Mouse (Mus musculus): ENCODE data around the gene Saa1. TPM values are rescaled to one million over a fixed set of nuclear protein-coding genes. Genes with fewer than 3 reads are reported as not detected.
"Not testable (repeated sequence)": the region's sequence is repeated elsewhere in the genome, so short reads cannot be mapped to it uniquely, and the experiment has no call there.

Gene Saa1
- polyA plus RNA-seq, 1 experiment from 2014 or later = not detected

- WGBS = 31% methylated on average over 3 of the region's 3 CpGs
- Histone ChIP-seq H3K9me3 (ENCODE audit: control insufficient read depth, low read length) (no peaks in the 10 kb centered on the region), H3K4me2 (ENCODE audit: low read length) (no peak overlapping the region), H3K27me3 (replicated peaks; ENCODE audit: control insufficient read depth, insufficient read depth, low read length) (no peaks in the 10 kb centered on the region), H3K4me3 (replicated peaks; ENCODE audit: low read length) (no peak overlapping the region), H3K9ac (replicated peaks; ENCODE audit: low read depth, low read length) (no peak overlapping the region), H3K27ac (ENCODE audit: low read length) (no peak overlapping the region), H3K36me3 (ENCODE audit: control insufficient read depth, insufficient read depth) (no peaks in the 10 kb centered on the region), H3K4me1 (replicated peaks; ENCODE audit: control insufficient read depth, insufficient read depth, low read length) (no peaks in the 10 kb centered on the region)
- ATAC-seq = no peak
Measured at GRCm38 (mm10) chr7:46748459-46748858, 5.7 kb upstream of the Saa1 start.

GRCm38 (mm10) chr7:46746381-46746780 lies 3.6 kb upstream of the Saa1 start:
- no peak overlapping the region for H3K4me3 ChIP-seq (replicated peaks; ENCODE audit: low read length)

GRCm38 (mm10) chr7:46745816-46746215 lies 3.0 kb upstream of the Saa1 start:
- Histone ChIP-seq H3K4me3 (replicated peaks; ENCODE audit: low read length) (no peak overlapping the region), H3K9me3 (ENCODE audit: control insufficient read depth, low read length) (no peaks in the 10 kb centered on the region), H3K36me3 (ENCODE audit: control insufficient read depth, insufficient read depth) (no peaks in the 10 kb centered on the region), H3K4me1 (replicated peaks; ENCODE audit: control insufficient read depth, insufficient read depth, low read length) (no peaks in the 10 kb centered on the region), H3K4me2 (ENCODE audit: low read length) (no peak overlapping the region), H3K27me3 (replicated peaks; ENCODE audit: control insufficient read depth, insufficient read depth, low read length) (no peaks in the 10 kb centered on the region), H3K9ac (replicated peaks; ENCODE audit: low read depth, low read length) (no peak overlapping the region), H3K27ac (ENCODE audit: low read length) (no peak overlapping the region)
- WGBS = 74% methylated on average over 3 of the region's 3 CpGs
- no peak for ATAC-seq

More at GRCm38 (mm10) chr7:46746381-46746780, 3.6 kb upstream of the Saa1 start:
- Histone ChIP-seq H3K36me3 (ENCODE audit: control insufficient read depth, insufficient read depth) (no peaks in the 10 kb centered on the region), H3K9ac (replicated peaks; ENCODE audit: low read depth, low read length) (no peak overlapping the region), H3K4me1 (replicated peaks; ENCODE audit: control insufficient read depth, insufficient read depth, low read length) (no peaks in the 10 kb centered on the region), H3K4me2 (ENCODE audit: low read length) (no peak overlapping the region), H3K27ac (ENCODE audit: low read length) (no peak overlapping the region), H3K27me3 (replicated peaks; ENCODE audit: control insufficient read depth, insufficient read depth, low read length) (no peaks in the 10 kb centered on the region), H3K9me3 (ENCODE audit: control insufficient read depth, low read length) (no peaks in the 10 kb centered on the region)
- ATAC-seq = no peak
- WGBS = 92% methylated on average over 7 of the region's 7 CpGs

GRCm38 (mm10) chr7:46740041-46740440 lies 2.7 kb downstream of the Saa1 start:
- not testable (repeated sequence) for H3K36me3 ChIP-seq (ENCODE audit: control insufficient read depth, insufficient read depth); ATAC-seq; H3K9ac ChIP-seq (replicated peaks; ENCODE audit: low read depth, low read length); H3K4me1 ChIP-seq (replicated peaks; ENCODE audit: control insufficient read depth, insufficient read depth, low read length); H3K27me3 ChIP-seq (replicated peaks; ENCODE audit: control insufficient read depth, insufficient read depth, low read length); H3K27ac ChIP-seq (ENCODE audit: low read length); H3K4me3 ChIP-seq (replicated peaks; ENCODE audit: low read length); H3K9me3 ChIP-seq (ENCODE audit: control insufficient read depth, low read length); H3K4me2 ChIP-seq (ENCODE audit: low read length)
- WGBS = 76% methylated on average over 5 of the region's 5 CpGs

- Histone ChIP-seq H3K4me3 (replicated peaks; ENCODE audit: low read length) (no peak overlapping the region), H3K27ac (ENCODE audit: low read length) (no peak overlapping the region), H3K36me3 (ENCODE audit: control insufficient read depth, insufficient read depth) (no peaks in the 10 kb centered on the region), H3K9ac (replicated peaks; ENCODE audit: low read depth, low read length) (no peak overlapping the region), H3K4me2 (ENCODE audit: low read length) (no peak overlapping the region), H3K9me3 (ENCODE audit: control insufficient read depth, low read length) (no peaks in the 10 kb centered on the region), H3K27me3 (replicated peaks; ENCODE audit: control insufficient read depth, insufficient read depth, low read length) (no peaks in the 10 kb centered on the region), H3K4me1 (replicated peaks; ENCODE audit: control insufficient read depth, insufficient read depth, low read length) (no peaks in the 10 kb centered on the region)
- 86% methylated on average over 12 of the region's 12 CpGs for WGBS
- ATAC-seq = no peak
Measured at GRCm38 (mm10) chr7:46738561-46739460, 4.0 kb downstream of the Saa1 start.

- Histone ChIP-seq H3K4me2 (ENCODE audit: low read length) (no peak overlapping the region), H3K9me3 (ENCODE audit: control insufficient read depth, low read length) (no peaks in the 10 kb centered on the region), H3K9ac (replicated peaks; ENCODE audit: low read depth, low read length) (no peak overlapping the region), H3K4me1 (replicated peaks; ENCODE audit: control insufficient read depth, insufficient read depth, low read length) (no peaks in the 10 kb centered on the region), H3K27me3 (replicated peaks; ENCODE audit: control insufficient read depth, insufficient read depth, low read length) (no peaks in the 10 kb centered on the region), H3K27ac (ENCODE audit: low read length) (no peak overlapping the region), H3K36me3 (ENCODE audit: control insufficient read depth, insufficient read depth) (no peaks in the 10 kb centered on the region), H3K4me3 (replicated peaks; ENCODE audit: low read length) (no peak overlapping the region)
- 87% methylated on average over 2 of the region's 2 CpGs for WGBS
- no peak for ATAC-seq
Measured at GRCm38 (mm10) chr7:46734983-46735382, 7.8 kb downstream of the Saa1 start.

GRCm38 (mm10) chr7:46732458-46732857 lies 10.3 kb downstream of the Saa1 start, which contains the start of gene Saa4:
Saa4 (minus strand) TSS chr7:46732603.
- 86% methylated on average over 4 of the region's 4 CpGs for WGBS
- Histone ChIP-seq H3K4me2 (ENCODE audit: low read length) (no peak within 1 kb of the TSS), H3K4me1 (replicated peaks; ENCODE audit: control insufficient read depth, insufficient read depth, low read length) (no peaks in the 10 kb centered on the region), H3K36me3 (ENCODE audit: control insufficient read depth, insufficient read depth) (no peaks in the 10 kb centered on the region), H3K4me3 (replicated peaks; ENCODE audit: low read length) (no peak within 1 kb of the TSS), H3K27ac (ENCODE audit: low read length) (no peak within 1 kb of the TSS), H3K9ac (replicated peaks; ENCODE audit: low read depth, low read length) (no peak within 1 kb of the TSS), H3K9me3 (ENCODE audit: control insufficient read depth, low read length) (no peaks in the 10 kb centered on the region), H3K27me3 (replicated peaks; ENCODE audit: control insufficient read depth, insufficient read depth, low read length) (no peaks in the 10 kb centered on the region)
- ATAC-seq = no peak

- Histone ChIP-seq H3K4me2 (ENCODE audit: low read length) (no peak overlapping the region), H3K9me3 (ENCODE audit: control insufficient read depth, low read length) (no peaks in the 10 kb centered on the region), H3K27me3 (replicated peaks; ENCODE audit: control insufficient read depth, insufficient read depth, low read length) (no peaks in the 10 kb centered on the region), H3K27ac (ENCODE audit: low read length) (no peak overlapping the region), H3K36me3 (ENCODE audit: control insufficient read depth, insufficient read depth) (no peaks in the 10 kb centered on the region), H3K4me3 (replicated peaks; ENCODE audit: low read length) (no peak overlapping the region), H3K4me1 (replicated peaks; ENCODE audit: control insufficient read depth, insufficient read depth, low read length) (no peaks in the 10 kb centered on the region), H3K9ac (replicated peaks; ENCODE audit: low read depth, low read length) (no peak overlapping the region)
- ATAC-seq = no peak
- 95% methylated on average over 1 of the region's 1 CpGs for WGBS
Measured at GRCm38 (mm10) chr7:46727584-46727983, 15.2 kb downstream of the Saa1 start.

- ATAC-seq = no peak
- 66% methylated on average over 5 of the region's 5 CpGs for WGBS
- H3K36me3 ChIP-seq (ENCODE audit: control insufficient read depth, insufficient read depth) = no peaks in the 10 kb centered on the region
- no peak overlapping the region for H3K4me2 ChIP-seq (ENCODE audit: low read length)
- no peak overlapping the region for H3K4me3 ChIP-seq (replicated peaks; ENCODE audit: low read length)
- no peak overlapping the region for H3K9ac ChIP-seq (replicated peaks; ENCODE audit: low read depth, low read length)
- no peaks in the 10 kb centered on the region for H3K9me3 ChIP-seq (ENCODE audit: control insufficient read depth, low read length)
- H3K27ac ChIP-seq (ENCODE audit: low read length) = no peak overlapping the region
- H3K4me1 ChIP-seq (replicated peaks; ENCODE audit: control insufficient read depth, insufficient read depth, low read length) = peaks cover 3% of the 10 kb centered on the region; the same call in 1 of the 2 replicates
- no peaks in the 10 kb centered on the region for H3K27me3 ChIP-seq (replicated peaks; ENCODE audit: control insufficient read depth, insufficient read depth, low read length)
Measured at GRCm38 (mm10) chr7:46724396-46724795, 18.4 kb downstream of the Saa1 start.

Data from forebrain, embryonic 16.5 days (tissue).